In the genomic region with DNA sequence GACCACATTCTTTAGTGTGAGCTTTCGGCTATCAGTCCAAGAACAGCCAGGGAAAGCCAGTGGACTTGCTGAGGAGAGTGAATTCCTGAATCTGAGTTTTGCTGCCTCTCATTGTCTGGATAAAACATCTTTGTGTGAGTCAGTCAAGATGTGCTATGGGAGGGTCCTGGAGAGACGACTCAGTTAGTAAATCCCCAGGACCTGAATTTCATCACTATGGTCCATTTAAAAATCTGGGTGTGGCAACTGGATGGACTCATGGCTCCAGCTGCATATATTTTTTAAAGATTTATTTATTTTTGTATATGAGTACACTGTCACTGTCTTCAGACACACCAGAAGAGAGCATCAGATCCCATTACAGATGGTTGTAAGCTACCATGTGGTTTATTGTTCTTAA, we compare ENCODE assay signal across 29 mouse cellular contexts. TPM values are rescaled to one million over a fixed set of nuclear protein-coding genes. Genes with fewer than 3 reads are reported as not detected.
A peak's percentile ranks its signal among the peaks of the same experiment; 100 is the strongest.
DNase-seq lines count a peak whose midpoint lies in the region; ATAC-seq and TF ChIP-seq lines count a peak whose summit lies in the region.
"Had no signal": no experiment of that assay in that cellular context is flagged by ENCODE, and none has a peak within 500 bp of the region (broad histone marks: within the 10 kb centered on the region; RNA-seq: fewer than 3 reads in every experiment).

No protein-coding gene starts in this region.

- H3K4me3 ChIP-seq in gastrocnemius, adult 2 months = no peak overlapping the region
- H3K4me3 ChIP-seq in C2C12 (ENCODE audit: insufficient read depth, poor library complexity, severe bottlenecking) (no peak overlapping the region), myocyte (no peak overlapping the region)
- H3K4me3 ChIP-seq in kidney, embryonic 16.5 days (ENCODE audit: low read length) = no peak overlapping the region
- H3K4me3 ChIP-seq: embryonic facial prominence, embryonic 13.5 days; embryonic facial prominence, embryonic 15.5 days; erythroblast, embryonic 14.5 days; forebrain, embryonic 10.5 days; forebrain, embryonic 12.5 days had no signal

- H3K36me3 ChIP-seq in C2C12 (ENCODE audit: control insufficient read depth, insufficient read depth) (no peaks in the 10 kb centered on the region), myocyte (ENCODE audit: control insufficient read depth, insufficient read depth) (no peaks in the 10 kb centered on the region)
- H3K36me3 ChIP-seq in kidney, embryonic 16.5 days (ENCODE audit: insufficient read depth, low read length) = no peaks in the 10 kb centered on the region
- H3K36me3 ChIP-seq: embryonic facial prominence, embryonic 13.5 days; embryonic facial prominence, embryonic 15.5 days; forebrain, embryonic 10.5 days; forebrain, embryonic 12.5 days had no signal

- no peak for TF ChIP-seq POLR2A in myocyte (IDR thresholded peaks at IDR 0.05; ENCODE audit: insufficient read length, low read depth)

- DNase-seq in gastrocnemius, adult 2 months = no peak
- DNase-seq in gastrocnemius, postnatal 14 days = no peak
- peak; percentile 30 for DNase-seq in 3134 (ENCODE audit: extremely low read depth, insufficient read length, low spot score)
- DNase-seq in embryo, embryonic 10 days (ENCODE audit: low spot score) = no peak
- DNase-seq in thymus, postnatal 0 days (ENCODE audit: low spot score) = no peak
- DNase-seq: adrenal gland, adult 8-10 months; adrenal gland, postnatal 14 days; adrenal gland, postnatal 36 days; B cell, adult 2 months; cerebellum, adult 11-12 months; cerebellum, adult 2 months; cerebellum, adult 9-10 months; cerebellum, postnatal 10 days; cerebellum, postnatal 25 days; embryo, embryonic 11 days had no signal

- ATAC-seq in kidney, embryonic 16.5 days (ENCODE audit: low FRiP score, low TSS enrichment) = no peak
- ATAC-seq: activated CD4-positive, CD25-positive, alpha-beta regulatory T cell, adult 4 months; forebrain, embryonic 14.5 days; forebrain, embryonic 16.5 days; Patski had no signal

- no peak overlapping the region for H3K9ac ChIP-seq in kidney, embryonic 16.5 days (replicated peaks; ENCODE audit: low read length)
- H3K9ac ChIP-seq: embryonic facial prominence, embryonic 13.5 days; embryonic facial prominence, embryonic 15.5 days; forebrain, embryonic 12.5 days had no signal

- no peaks in the 10 kb centered on the region for H3K79me3 ChIP-seq in C2C12 (ENCODE audit: low read depth)

- no peak for TF ChIP-seq CTCF in gastrocnemius, adult 2 months (IDR thresholded peaks at IDR 0.05)
- TF ChIP-seq CTCF in C2C12 (IDR thresholded peaks at IDR 0.05; ENCODE audit: control insufficient read depth, insufficient read depth, insufficient read length) = no peak

- no peaks in the 10 kb centered on the region for H3K79me2 ChIP-seq in C2C12 (ENCODE audit: control insufficient read depth, insufficient read depth)
- H3K79me2 ChIP-seq in myocyte (ENCODE audit: control insufficient read depth, insufficient read depth) = no peaks in the 10 kb centered on the region

- peak overlapping the region; percentile 28; the same call in 1 of the 2 replicates for H3K27ac ChIP-seq in gastrocnemius, adult 2 months
- H3K27ac ChIP-seq in kidney, embryonic 16.5 days (ENCODE audit: low read length) = no peak overlapping the region
- H3K27ac ChIP-seq: embryonic facial prominence, embryonic 13.5 days; embryonic facial prominence, embryonic 15.5 days; forebrain, embryonic 10.5 days; forebrain, embryonic 12.5 days had no signal

- no peaks in the 10 kb centered on the region for H3K9me3 ChIP-seq in kidney, embryonic 16.5 days (ENCODE audit: low read length)
- H3K9me3 ChIP-seq: embryonic facial prominence, embryonic 13.5 days; embryonic facial prominence, embryonic 15.5 days; forebrain, embryonic 10.5 days; forebrain, embryonic 12.5 days had no signal

- H3K27me3 ChIP-seq in C2C12 (ENCODE audit: control insufficient read depth, insufficient read depth, insufficient read length) (no peaks in the 10 kb centered on the region), myocyte (ENCODE audit: control insufficient read depth, insufficient read depth, insufficient read length) (no peaks in the 10 kb centered on the region)
- H3K27me3 ChIP-seq in kidney, embryonic 16.5 days (ENCODE audit: insufficient read depth, low read length) = peaks cover 7% of the 10 kb centered on the region

- WGBS in kidney, embryonic 16.5 days = 62% methylated on average over 2 of the region's 2 CpGs

- no peak overlapping the region for H3K4me2 ChIP-seq in myocyte (ENCODE audit: low read depth)
- H3K4me2 ChIP-seq in kidney, embryonic 16.5 days (replicated peaks; ENCODE audit: low read depth, low read length) = no peak overlapping the region
- H3K4me2 ChIP-seq: embryonic facial prominence, embryonic 13.5 days; embryonic facial prominence, embryonic 15.5 days; forebrain, embryonic 12.5 days had no signal

- intact Hi-C loops in gastrocnemius, adult 2 months (cut with DNase I) = no loop called here
- intact Hi-C loops in gastrocnemius, postnatal 14 days (cut with DNase I; ENCODE audit: low total_unique reads) = no loop called here

- peaks cover 3% of the 10 kb centered on the region; the same call in 1 of the 2 replicates for H3K4me1 ChIP-seq in kidney, embryonic 16.5 days (ENCODE audit: insufficient read depth, low read length)
- H3K4me1 ChIP-seq: embryonic facial prominence, embryonic 13.5 days; embryonic facial prominence, embryonic 15.5 days; forebrain, embryonic 10.5 days; forebrain, embryonic 12.5 days had no signal

- H3ac ChIP-seq in C2C12 (ENCODE audit: control insufficient read depth, insufficient read length, low read depth) (no peak overlapping the region), myocyte (ENCODE audit: control insufficient read depth, insufficient read length) (no peak overlapping the region)

TF ChIP-seq in C2C12, 6 proteins besides CTCF, POLR2A, EP300 and RAD21:
- TF ChIP-seq CEBPB (IDR thresholded peaks at IDR 0.05; ENCODE audit: low read depth) (peak; percentile 66), FOSL1 (IDR thresholded peaks at IDR 0.05; ENCODE audit: insufficient read depth, low read length, poor library complexity, severe bottlenecking) (no peak)

TF ChIP-seq in myocyte, 11 proteins besides CTCF, POLR2A, EP300 and RAD21:
- peak; percentile 64; the same call in 1 of the 2 replicates for TF ChIP-seq CEBPB (IDR thresholded peaks at IDR 0.05; ENCODE audit: insufficient read depth, poor library complexity, severe bottlenecking)
- no peak for TF ChIP-seq MYOD1 (IDR thresholded peaks at IDR 0.05; ENCODE audit: control insufficient read depth in 1 of 3, insufficient read length in 2 of 3, low read depth in 2 of 3)

RNA-seq across cellular contexts. Expression of gene Slfn5, which starts 5.5 kb away (rescaled TPM):
- 10 to 100 TPM; 12.2 to 24.1 TPM for total RNA-seq in gastrocnemius, adult 2 months (2021)
- 10 to 100 TPM; 31.0 to 32.7 TPM for total RNA-seq in gastrocnemius, postnatal 14 days (2021)
- polyA plus RNA-seq in C2C12 (2012; fragmentation: generic; extraction: Trizol) = 0.13 TPM
- polyA plus RNA-seq in myocyte (2012; fragmentation: generic; extraction: Trizol) = 0.11 TPM
- polyA plus RNA-seq in kidney, embryonic 16.5 days (2015; fragmentation: Nextera tagmentation; extraction: Ambion mirVana) = 7.8 and 9.6 TPM in 2 replicates
- 8.9 and 10.6 TPM in 2 replicates for polyA plus RNA-seq in thymus, postnatal 0 days (2015; fragmentation: Nextera tagmentation; extraction: Ambion mirVana)
- polyA plus RNA-seq: Patski had no signal

RNA-seq across cellular contexts. Expression of gene Unc45b, which starts 35.3 kb away (rescaled TPM):
- total RNA-seq in gastrocnemius, adult 2 months (2021) = 100 to 1,000 TPM; 169 to 206 TPM
- 100 to 1,000 TPM; 106 to 108 TPM for total RNA-seq in gastrocnemius, postnatal 14 days (2021)
- 0.15 TPM for polyA plus RNA-seq in C2C12 (2012; fragmentation: generic; extraction: Trizol)
- polyA plus RNA-seq in myocyte (2012; fragmentation: generic; extraction: Trizol) = 99.6 TPM
- 5.1 and 7.3 TPM in 2 replicates for polyA plus RNA-seq in kidney, embryonic 16.5 days (2015; fragmentation: Nextera tagmentation; extraction: Ambion mirVana)
- 1.0 and 1.7 TPM in 2 replicates for polyA plus RNA-seq in thymus, postnatal 0 days (2015; fragmentation: Nextera tagmentation; extraction: Ambion mirVana)
- polyA plus RNA-seq: activated CD4-positive, CD25-positive, alpha-beta regulatory T cell, adult 4 months; erythroblast, embryonic 14.5 days; Patski had no signal

RNA-seq across cellular contexts. Expression of gene Nle1, which starts 37.4 kb away (rescaled TPM):
- 10 to 100 TPM; 11.4 to 15.1 TPM for total RNA-seq in gastrocnemius, adult 2 months (2021)
- 10 to 100 TPM in 1 of 2 experiments, 1 to 10 TPM in 1; 8.8 to 11.0 TPM for total RNA-seq in gastrocnemius, postnatal 14 days (2021)
- polyA plus RNA-seq in C2C12 (2012; fragmentation: generic; extraction: Trizol) (46.5 TPM), myocyte (2012; fragmentation: generic; extraction: Trizol) (33.7 TPM)
- polyA plus RNA-seq in kidney, embryonic 16.5 days (2015; fragmentation: Nextera tagmentation; extraction: Ambion mirVana) = 36.1 and 40.5 TPM in 2 replicates
- polyA plus RNA-seq in thymus, postnatal 0 days (2015; fragmentation: Nextera tagmentation; extraction: Ambion mirVana) = 36.1 and 37.6 TPM in 2 replicates

RNA-seq across cellular contexts. Expression of gene Slfn9, which starts 46.0 kb away (rescaled TPM):
- total RNA-seq in gastrocnemius, adult 2 months (2021) = under 1 TPM; 0.13 to 0.28 TPM
- total RNA-seq in gastrocnemius, postnatal 14 days (2021) = 1 to 10 TPM in 1 of 2 experiments, under 1 TPM in 1; 0.89 to 1.9 TPM
- polyA plus RNA-seq in C2C12 (2012; fragmentation: generic; extraction: Trizol) (0.94 TPM), myocyte (2012; fragmentation: generic; extraction: Trizol) (0.22 TPM)
- polyA plus RNA-seq in kidney, embryonic 16.5 days (2015; fragmentation: Nextera tagmentation; extraction: Ambion mirVana) = 18.1 and 18.2 TPM in 2 replicates
- polyA plus RNA-seq in thymus, postnatal 0 days (2015; fragmentation: Nextera tagmentation; extraction: Ambion mirVana) = 5.8 and 7.7 TPM in 2 replicates

RNA-seq across cellular contexts. Expression of gene Fndc8, which starts 53.7 kb away (rescaled TPM):
- total RNA-seq in gastrocnemius, adult 2 months (2021) = not detected
- total RNA-seq in gastrocnemius, postnatal 14 days (2021) = not detected
- 0.08 TPM for polyA plus RNA-seq in C2C12 (2012; fragmentation: generic; extraction: Trizol)
- polyA plus RNA-seq in myocyte (2012; fragmentation: generic; extraction: Trizol) = 0.04 TPM
- polyA plus RNA-seq in kidney, embryonic 16.5 days (2015; fragmentation: Nextera tagmentation; extraction: Ambion mirVana) = 0.26 and 0.51 TPM in 2 replicates
- polyA plus RNA-seq in thymus, postnatal 0 days (2015; fragmentation: Nextera tagmentation; extraction: Ambion mirVana) = 0.26 and 0.39 TPM in 2 replicates
- total RNA-seq: adrenal gland, postnatal 36 days; ES-E14 had no signal
- polyA plus RNA-seq: cerebellum, adult 2 months; cortical plate, adult 2 months had no signal

Comparison
In these comparisons a context has a peak if more than half of its experiments do, and no peak if none do; other contexts are left out.
1. RNA of gene Unc45b, which starts 35.3 kb away (polyA plus RNA-seq): 99.6 TPM in myocyte (single experiment); 5.1 to 7.3 TPM in kidney, embryonic 16.5 days, 1.0 to 1.7 TPM in thymus, postnatal 0 days and 0.15 TPM in C2C12 (single experiment); every median in the first group is over 10 times any median in the second.